Mouse (Mus musculus) embryonic fibroblast, embryonic 13.5 days (primary cell): ENCODE measurements around the gene Dennd1b.

Experiments used
- CTCF ChIP-seq: IDR thresholded peaks from 2 replicates; pipeline ENCODE4 v1.5.1; 2011; ENCODE audit warnings: mild to moderate bottlenecking, control low read depth, low read length, moderate library complexity, borderline replicate concordance; ENCODE audit not compliant: insufficient read depth
- POLR2A ChIP-seq: IDR thresholded peaks from 2 replicates; pipeline ENCODE4 v1.6.1; 2011; ENCODE audit warnings: low read depth, mild to moderate bottlenecking, control low read depth, low read length, moderate library complexity

- TF ChIP-seq POLR2A (no peak), CTCF (no peak)
Observed at GRCm38 (mm10) chr1:139000675-139001379, 37.6 kb downstream of the Dennd1b start.
